Mouse (Mus musculus) megakaryocyte-erythroid progenitor cell, adult 5-6 weeks (primary cell): ENCODE data around the gene Erbin. TPM values are rescaled to one million over a fixed set of nuclear protein-coding genes. Genes with fewer than 3 reads are reported as not detected.
A peak's percentile ranks its signal among the peaks of the same experiment; 100 is the strongest.

Experiments used
- ATAC-seq: replicated peaks from 2 replicates; pipeline ENCODE4 v1.8.0; 2016; ENCODE audit warnings: mild to moderate bottlenecking, inconsistent platforms; ENCODE audit not compliant: severe bottlenecking, poor library complexity, low FRiP score, low TSS enrichment
- total RNA-seq, 2 experiments: library from RNA; stranded (forward) in 1 of 2; stranded (reverse) in 1 of 2; fragments of 200-1000, 215-1000 nt in 1 of 2; fragments of >200 nt in 1 of 2; fragmentation: Nextera tagmentation in 1 of 2; gene quantifications; 2 replicates each; pipeline ENCODE4 v1.2.3; 2014 to 2017

The Erbin gene
- total RNA-seq (2014; fragmentation: Nextera tagmentation) (70.5 and 87.2 TPM in 2 replicates), total RNA-seq (2017) (111 and 152 TPM in 2 replicates)

GRCm38 (mm10) chr13:103920261-103920932, at the start of gene Erbin:
Gene Erbin (minus strand): TSS chr13:103920514.
- peak; percentile 31 for ATAC-seq

GRCm38 (mm10) chr13:103969912-103970311, 49.6 kb upstream of the Erbin start:
- no peak for ATAC-seq

- ATAC-seq: no peak
These were observed 47.7 kb upstream of the Erbin start for GRCm38 (mm10) chr13:103967987-103968386.

- ATAC-seq: no peak
These were observed 46.4 kb upstream of the Erbin start for GRCm38 (mm10) chr13:103966696-103967215.

- ATAC-seq: no peak
These were observed 44.9 kb upstream of the Erbin start for GRCm38 (mm10) chr13:103965187-103965586.

GRCm38 (mm10) chr13:103963094-103963493, 42.8 kb upstream of the Erbin start:
- no peak for ATAC-seq

- ATAC-seq: no peak
These were observed 39.5 kb upstream of the Erbin start for GRCm38 (mm10) chr13:103959841-103960240.

GRCm38 (mm10) chr13:103958607-103959123, 38.4 kb upstream of the Erbin start:
- no peak for ATAC-seq

GRCm38 (mm10) chr13:103957175-103957940, 37.0 kb upstream of the Erbin start:
- ATAC-seq: peak; percentile 68

- no peak for ATAC-seq
These were observed 35.3 kb upstream of the Erbin start for GRCm38 (mm10) chr13:103955652-103956051.

- ATAC-seq: no peak
These were observed 31.1 kb upstream of the Erbin start for GRCm38 (mm10) chr13:103951393-103951792.

- no peak for ATAC-seq
These were observed 20.5 kb upstream of the Erbin start for GRCm38 (mm10) chr13:103940796-103941195.

- no peak for ATAC-seq
These were observed 4.3 kb upstream of the Erbin start for GRCm38 (mm10) chr13:103924586-103924985.

GRCm38 (mm10) chr13:103923402-103924065, 3.2 kb upstream of the Erbin start:
- ATAC-seq: no peak

GRCm38 (mm10) chr13:103921831-103922380, 1.6 kb upstream of the Erbin start:
- ATAC-seq: peak; percentile 58

GRCm38 (mm10) chr13:103920933-103921830, 868 bp upstream of the Erbin start:
- ATAC-seq: peak; percentile 70

- no peak for ATAC-seq
These were observed 406 bp downstream of the Erbin start for GRCm38 (mm10) chr13:103919956-103920260.

GRCm38 (mm10) chr13:103919234-103919955, 919 bp downstream of the Erbin start:
- ATAC-seq: peak; percentile 15
